Mouse (Mus musculus) lung, postnatal 0 days (tissue): ENCODE results near the gene Kbtbd12.

Experiments
- CTCF ChIP-seq: IDR thresholded peaks from 2 replicates; pipeline ENCODE4 v1.5.1; 2016; ENCODE audit warnings: antibody characterized with exemption, mild to moderate bottlenecking
- EP300 ChIP-seq: IDR thresholded peaks from 2 replicates; pipeline ENCODE4 v1.6.1; 2016; ENCODE audit warnings: antibody characterized with exemption, mild to moderate bottlenecking, control low read depth

GRCm38 (mm10) chr6:88523451-88523850 lies 114.3 kb downstream of the Kbtbd12 start:
- TF ChIP-seq CTCF = no peak
- no peak for TF ChIP-seq EP300
